9 mouse cellular contexts compared by ENCODE assay signal in genomic region chr15:17195439-17195838, GRCm38 (mm10).
DNase-seq lines count a peak whose midpoint lies in the region; ATAC-seq and TF ChIP-seq lines count a peak whose summit lies in the region.
"Had no signal": no experiment of that assay in that cellular context is flagged by ENCODE, and none has a peak within 500 bp of the region (broad histone marks: within the 10 kb centered on the region; RNA-seq: fewer than 3 reads in every experiment).

No protein-coding gene starts in this region.

- ATAC-seq in intestine, embryonic 14.5 days (replicated peaks; ENCODE audit: low FRiP score, low TSS enrichment, low read depth): no peak
- ATAC-seq in intestine, embryonic 15.5 days: no peak

- TF ChIP-seq POLR2A in thymus, adult 2 months (IDR thresholded peaks at IDR 0.05; ENCODE audit: control insufficient read depth, extremely low read depth, insufficient read depth, low read length, poor library complexity): no peak

- no peaks in the 10 kb centered on the region for H3K9me3 ChIP-seq in intestine, embryonic 14.5 days (ENCODE audit: control insufficient read depth, low read length)
- no peaks in the 10 kb centered on the region for H3K9me3 ChIP-seq in intestine, embryonic 15.5 days
- H3K9me3 ChIP-seq in E14TG2a.4 (ENCODE audit: low read length): no peaks in the 10 kb centered on the region

- H3K27ac ChIP-seq in intestine, embryonic 14.5 days (ENCODE audit: low read depth): no peak overlapping the region
- no peak overlapping the region for H3K27ac ChIP-seq in intestine, embryonic 15.5 days
- no peak overlapping the region for H3K27ac ChIP-seq in thymus, adult 2 months (ENCODE audit: control insufficient read depth, insufficient read depth, low read length)

- TF ChIP-seq CTCF in E14TG2a.4 (conservative IDR thresholded peaks at IDR 0.05; ENCODE audit: low read length): peak; percentile 15; the same call in 1 of the 2 replicates
- TF ChIP-seq CTCF in thymus, adult 2 months (IDR thresholded peaks at IDR 0.05; ENCODE audit: borderline replicate concordance, control insufficient read depth, extremely low read depth, insufficient read depth, low read length, poor library complexity): no peak

- H3K9ac ChIP-seq in intestine, embryonic 14.5 days (ENCODE audit: low read length): no peak overlapping the region
- H3K9ac ChIP-seq in intestine, embryonic 15.5 days: no peak overlapping the region

- no peak overlapping the region for H3K4me2 ChIP-seq in intestine, embryonic 14.5 days (ENCODE audit: low read length)
- H3K4me2 ChIP-seq in intestine, embryonic 15.5 days (replicated peaks): no peak overlapping the region

- H3K4me3 ChIP-seq in intestine, embryonic 14.5 days (ENCODE audit: low read depth, low read length): no peak overlapping the region
- no peak overlapping the region for H3K4me3 ChIP-seq in intestine, embryonic 15.5 days (replicated peaks)
- no peak overlapping the region for H3K4me3 ChIP-seq in E14TG2a.4 (replicated peaks; ENCODE audit: low read length)
- H3K4me3 ChIP-seq in thymus, adult 2 months (ENCODE audit: control insufficient read depth, insufficient read depth, low read length): no peak overlapping the region
- H3K4me3 ChIP-seq: myocyte had no signal

- no peaks in the 10 kb centered on the region for H3K27me3 ChIP-seq in intestine, embryonic 14.5 days (replicated peaks; ENCODE audit: control insufficient read depth, insufficient read depth, low read length)
- no peaks in the 10 kb centered on the region for H3K27me3 ChIP-seq in intestine, embryonic 15.5 days (replicated peaks)
- no peaks in the 10 kb centered on the region for H3K27me3 ChIP-seq in E14TG2a.4 (ENCODE audit: insufficient read depth, low read length)
- H3K27me3 ChIP-seq in thymus, adult 2 months (ENCODE audit: control insufficient read depth, insufficient read depth, low read length): no peaks in the 10 kb centered on the region

- no peaks in the 10 kb centered on the region for H3K4me1 ChIP-seq in intestine, embryonic 14.5 days (replicated peaks; ENCODE audit: control insufficient read depth, insufficient read depth, low read length)
- H3K4me1 ChIP-seq in intestine, embryonic 15.5 days (replicated peaks): no peaks in the 10 kb centered on the region
- H3K4me1 ChIP-seq in E14TG2a.4 (replicated peaks; ENCODE audit: low read depth, low read length): no peaks in the 10 kb centered on the region
- H3K4me1 ChIP-seq in thymus, adult 2 months (replicated peaks; ENCODE audit: control insufficient read depth, insufficient read depth, low read length): no peaks in the 10 kb centered on the region

- no peaks in the 10 kb centered on the region for H3K36me3 ChIP-seq in intestine, embryonic 14.5 days (ENCODE audit: control insufficient read depth, insufficient read depth, low read length)
- no peaks in the 10 kb centered on the region for H3K36me3 ChIP-seq in intestine, embryonic 15.5 days
- H3K36me3 ChIP-seq in E14TG2a.4 (ENCODE audit: insufficient read depth, low read length): no peaks in the 10 kb centered on the region
- no peaks in the 10 kb centered on the region for H3K36me3 ChIP-seq in thymus, adult 2 months (ENCODE audit: control insufficient read depth, insufficient read depth, low read length)

- intact Hi-C loops in left cerebral cortex, postnatal 25 days (cut with DNase I): loop anchor here (10.0 kb wide), 1 partner anchor 101 kb away; no protein-coding TSS in a partner anchor

- 50% methylated on average over 5 of the region's 5 CpGs for WGBS in intestine, embryonic 14.5 days
- WGBS in intestine, embryonic 15.5 days: 52% methylated on average over 5 of the region's 5 CpGs
- 61% methylated on average over 5 of the region's 5 CpGs for WGBS in thymus, adult 2 months

- peak; percentile 59 for DNase-seq in intestine, embryonic 14.5 days (ENCODE audit: low spot score)
- DNase-seq in embryo, embryonic 10 days (ENCODE audit: low spot score): peak; percentile 27
- DNase-seq in left cerebral cortex, postnatal 25 days (ENCODE audit: low spot score in 2 of 2): peak; percentile 2 to 9
- no peak for DNase-seq in thymus, adult 2 months
- DNase-seq in urinary bladder, postnatal 14 days (ENCODE audit: low spot score): no peak
- no peak for DNase-seq in thymus, postnatal 10 days (ENCODE audit: low spot score in 2 of 2)

Comparison
In these comparisons a context has a peak if more than half of its experiments do, and no peak if none do; other contexts are left out.
1. DNase-seq: peak in intestine, embryonic 14.5 days (single experiment), embryo, embryonic 10 days (single experiment) and left cerebral cortex, postnatal 25 days (2 of 2); none in thymus, adult 2 months (single experiment), urinary bladder, postnatal 14 days (single experiment) and thymus, postnatal 10 days (0 of 2).